Mouse (Mus musculus): ENCODE results near the gene Tbc1d1.

- no peak for TF ChIP-seq POLR2A (IDR thresholded peaks at IDR 0.05; ENCODE audit: low read depth, low read length)
- no peak for TF ChIP-seq CTCF (IDR thresholded peaks at IDR 0.05; ENCODE audit: extremely low read depth, insufficient read length, insufficient replicate concordance, low read depth, low read length)
Observed at GRCm38 (mm10) chr5:64217256-64217655, 61.2 kb downstream of the Tbc1d1 start.

All from small intestine, adult 2 months (tissue).